Mouse (Mus musculus): ENCODE results near the gene Rpl34.

- TF ChIP-seq CTCF (IDR thresholded peaks at IDR 0.05; ENCODE audit: extremely low read depth, insufficient read depth, insufficient read length, insufficient replicate concordance) (no peak), POLR2A (IDR thresholded peaks at IDR 0.05; ENCODE audit: low read depth, low read length) (no peak)
These were observed 3.2 kb downstream of the Rpl34 start for GRCm38 (mm10) chr3:130727036-130727435.
